Mouse (Mus musculus): Measurements from ENCODE around the gene Ugt1a9.

- no peak for TF ChIP-seq CTCF (IDR thresholded peaks at IDR 0.05; ENCODE audit: low read depth)
- no peak for TF ChIP-seq EP300 (IDR thresholded peaks at IDR 0.05; ENCODE audit: low read depth)
These were observed 66.0 kb downstream of the Ugt1a9 start for GRCm38 (mm10) chr1:88136646-88137045.
